Mouse (Mus musculus) G1E (cell line): ENCODE results near the gene Rpl7a.

ENCODE experiments used
- CTCF ChIP-seq: IDR thresholded peaks from 2 replicates; pipeline ENCODE4 v1.5.1; 2012; ENCODE audit warnings: low read depth, low read length, inconsistent platforms, mixed read lengths
- GATA1 ChIP-seq: IDR thresholded peaks from 2 replicates; pipeline ENCODE4 v1.6.1; 2012; ENCODE audit warnings: borderline replicate concordance, low read length, inconsistent platforms, mixed read lengths
- GATA2 ChIP-seq: IDR thresholded peaks from 2 replicates; pipeline ENCODE4 v1.6.1; 2012; ENCODE audit warnings: low read depth, low read length, inconsistent platforms, borderline replicate concordance
- TAL1 ChIP-seq: conservative IDR thresholded peaks from 2 replicates; pipeline ENCODE4 v1.6.1; 2012; ENCODE audit warnings: low read depth, low read length, inconsistent platforms, mixed read lengths

DNA sequence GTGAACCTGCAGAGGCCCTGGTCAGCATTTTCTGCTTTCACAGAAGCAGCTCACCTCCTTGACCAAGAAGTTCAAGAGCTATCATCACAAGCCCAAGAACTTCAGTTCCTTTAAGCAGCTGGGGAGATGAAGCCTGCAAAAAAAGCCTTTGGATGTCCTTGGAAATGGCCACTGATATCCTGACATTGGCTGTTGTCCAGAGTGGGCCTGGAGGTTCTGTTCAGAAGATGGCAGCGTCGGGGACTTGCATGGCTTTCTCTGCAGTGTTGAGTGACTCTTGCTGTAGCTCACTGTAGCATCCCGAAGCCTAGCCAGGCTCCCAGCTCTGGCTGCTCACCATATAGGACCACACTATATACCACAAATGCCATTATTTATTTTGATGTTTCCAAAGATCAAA lies 9.1 kb downstream of the Rpl7a start:
- no peak for TF ChIP-seq CTCF
- TF ChIP-seq GATA2, result no peak
- no peak for TF ChIP-seq GATA1
- no peak for TF ChIP-seq TAL1
